Mouse (Mus musculus): ENCODE measurements around the gene Rhof. TPM values are rescaled to one million over a fixed set of nuclear protein-coding genes. Genes with fewer than 3 reads are reported as not detected.

The Rhof gene
- polyA plus RNA-seq, 1 experiment from 2014 or later = 6.8 TPM

DNA sequence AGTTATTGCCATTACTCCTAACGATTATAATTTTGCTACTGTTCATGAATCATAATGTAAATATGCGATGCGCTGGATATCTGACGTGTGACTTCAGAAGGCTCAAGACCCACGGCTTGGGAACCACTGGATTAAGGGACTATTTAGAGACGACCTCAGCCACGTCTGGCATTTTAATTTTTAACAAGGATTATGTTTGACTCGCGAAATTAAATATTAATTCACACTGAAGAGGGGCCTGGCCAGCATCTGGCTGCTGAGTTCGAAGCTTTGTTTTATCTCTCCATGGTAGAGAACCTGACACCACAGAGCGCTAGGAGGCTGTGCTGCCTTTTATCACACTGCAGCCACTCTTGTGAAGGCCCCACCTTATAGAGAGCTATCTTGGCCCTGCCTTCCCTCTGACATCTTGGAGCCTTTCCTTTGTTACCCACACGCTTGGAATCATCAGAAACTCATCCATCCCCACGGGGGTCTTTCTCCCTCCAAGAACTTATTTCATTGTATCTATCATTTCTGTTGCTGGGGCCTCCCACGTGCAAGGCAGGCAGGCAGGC lies 39.3 kb downstream of the Rhof start:
- Histone ChIP-seq H3K4me1 (ENCODE audit: control insufficient read depth, insufficient read depth, low read length) (no peaks in the 10 kb centered on the region), H3K9ac (ENCODE audit: low read length) (no peak overlapping the region), H3K27ac (ENCODE audit: low read depth, low read length) (no peak overlapping the region), H3K9me3 (replicated peaks; ENCODE audit: control insufficient read depth, low read length) (no peaks in the 10 kb centered on the region), H3K27me3 (replicated peaks; ENCODE audit: control insufficient read depth, insufficient read depth, low read length) (no peaks in the 10 kb centered on the region), H3K4me2 (ENCODE audit: low read length) (no peak overlapping the region), H3K4me3 (ENCODE audit: low read depth, low read length) (no peak overlapping the region), H3K36me3 (ENCODE audit: control insufficient read depth, insufficient read depth, low read length) (no peaks in the 10 kb centered on the region)
- DNase-seq (ENCODE audit: low spot score) (no peak), ATAC-seq (no peak)
- WGBS = 87% methylated on average over 14 of the region's 14 CpGs

DNA sequence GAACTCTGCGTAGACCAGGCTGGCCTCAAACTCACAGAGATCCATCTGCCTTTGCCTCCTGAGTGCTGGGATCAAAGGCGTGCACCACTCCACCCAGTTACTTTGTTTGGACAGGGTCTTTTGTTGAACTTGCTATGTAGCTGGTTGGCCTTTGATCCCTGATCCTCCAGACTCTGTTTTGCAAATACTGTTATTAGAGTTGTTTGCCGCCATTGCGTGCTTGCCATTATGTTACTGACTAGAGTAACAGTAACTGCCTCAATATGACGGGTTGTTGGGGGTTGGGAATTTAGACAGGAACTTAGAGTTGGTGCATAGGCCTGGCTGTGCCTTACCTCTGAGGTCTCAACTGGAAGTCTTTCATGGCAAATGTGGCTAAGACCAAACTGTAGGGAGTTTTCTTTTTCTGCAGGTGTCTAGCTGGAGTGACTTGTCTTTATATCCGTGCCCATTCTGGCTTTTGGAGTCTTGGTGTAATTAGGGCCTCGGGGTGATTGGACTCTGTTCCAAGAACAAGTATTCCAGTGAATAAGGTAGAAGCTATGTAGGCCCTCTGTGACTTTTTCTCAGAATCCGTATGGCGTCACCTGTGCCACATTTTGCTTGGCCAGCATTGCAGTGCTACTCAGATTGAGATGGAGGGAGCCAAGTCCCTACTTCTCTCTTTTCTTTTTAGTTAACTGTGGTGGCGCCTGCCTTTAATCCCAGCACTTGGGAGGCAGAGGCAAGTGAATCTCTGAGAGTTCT lies 41.8 kb downstream of the Rhof start:
- Histone ChIP-seq H3K9ac (ENCODE audit: low read length) (no peak overlapping the region), H3K4me1 (ENCODE audit: control insufficient read depth, insufficient read depth, low read length) (no peaks in the 10 kb centered on the region), H3K27me3 (replicated peaks; ENCODE audit: control insufficient read depth, insufficient read depth, low read length) (no peaks in the 10 kb centered on the region), H3K27ac (ENCODE audit: low read depth, low read length) (no peak overlapping the region), H3K36me3 (ENCODE audit: control insufficient read depth, insufficient read depth, low read length) (no peaks in the 10 kb centered on the region), H3K4me3 (ENCODE audit: low read depth, low read length) (no peak overlapping the region), H3K4me2 (ENCODE audit: low read length) (no peak overlapping the region), H3K9me3 (replicated peaks; ENCODE audit: control insufficient read depth, low read length) (no peaks in the 10 kb centered on the region)
- 90% methylated on average over 10 of the region's 10 CpGs for WGBS
- DNase-seq (ENCODE audit: low spot score) = no peak
- no peak for ATAC-seq

DNA sequence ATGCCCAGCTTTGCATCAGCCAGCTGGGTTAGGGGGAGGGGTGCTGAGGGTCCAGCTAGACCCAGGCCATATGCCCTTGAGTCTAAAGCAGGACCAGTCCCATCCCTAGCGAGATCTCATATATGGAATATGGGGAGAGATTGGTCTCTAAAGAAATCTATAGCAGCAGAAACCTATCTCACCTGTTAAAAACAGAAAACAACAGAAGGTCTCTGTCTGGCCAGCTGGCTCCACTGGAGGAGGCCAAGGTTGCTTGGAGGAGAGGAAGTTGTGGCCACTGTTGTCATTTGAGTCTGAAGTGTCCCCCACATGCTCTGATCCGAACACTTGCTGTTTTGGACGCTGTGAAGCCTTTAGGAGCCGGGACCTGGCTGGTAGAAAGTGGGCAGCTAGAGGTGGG lies 43.7 kb downstream of the Rhof start:
- ATAC-seq = no peak
- no peaks in the 10 kb centered on the region for H3K4me1 ChIP-seq (ENCODE audit: control insufficient read depth, insufficient read depth, low read length)
- H3K4me2 ChIP-seq (ENCODE audit: low read length) = no peak overlapping the region
- H3K27me3 ChIP-seq (replicated peaks; ENCODE audit: control insufficient read depth, insufficient read depth, low read length) = no peaks in the 10 kb centered on the region
- no peaks in the 10 kb centered on the region for H3K36me3 ChIP-seq (ENCODE audit: control insufficient read depth, insufficient read depth, low read length)
- no peak overlapping the region for H3K27ac ChIP-seq (ENCODE audit: low read depth, low read length)
- no peak overlapping the region for H3K4me3 ChIP-seq (ENCODE audit: low read depth, low read length)
- H3K9ac ChIP-seq (ENCODE audit: low read length) = no peak overlapping the region
- DNase-seq (ENCODE audit: low spot score) = no peak
- 94% methylated on average over 4 of the region's 4 CpGs for WGBS
- no peaks in the 10 kb centered on the region for H3K9me3 ChIP-seq (replicated peaks; ENCODE audit: control insufficient read depth, low read length)

DNA sequence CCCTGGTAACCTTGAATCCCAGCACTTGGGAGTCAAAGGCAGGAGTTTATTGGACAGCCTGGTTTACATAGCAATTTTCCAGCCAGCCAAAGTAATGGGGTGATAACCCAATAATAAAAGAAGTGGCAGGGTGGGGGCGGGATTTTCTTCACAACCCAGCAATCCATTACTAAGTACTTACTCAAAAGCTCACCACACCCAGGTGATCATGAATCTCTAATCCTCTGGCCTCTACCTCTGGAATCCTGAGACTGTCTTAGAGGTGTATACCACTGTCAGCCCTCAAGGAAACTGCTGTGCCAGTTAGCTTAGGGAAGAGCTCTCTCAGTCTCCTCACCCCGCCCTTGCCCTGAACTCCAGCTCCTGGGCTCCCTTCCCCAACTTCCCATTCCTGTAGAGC lies 46.0 kb downstream of the Rhof start:
- 79% methylated on average over 2 of the region's 2 CpGs for WGBS
- H3K4me2 ChIP-seq (ENCODE audit: low read length) = no peak overlapping the region
- no peak for DNase-seq (ENCODE audit: low spot score)

DNA sequence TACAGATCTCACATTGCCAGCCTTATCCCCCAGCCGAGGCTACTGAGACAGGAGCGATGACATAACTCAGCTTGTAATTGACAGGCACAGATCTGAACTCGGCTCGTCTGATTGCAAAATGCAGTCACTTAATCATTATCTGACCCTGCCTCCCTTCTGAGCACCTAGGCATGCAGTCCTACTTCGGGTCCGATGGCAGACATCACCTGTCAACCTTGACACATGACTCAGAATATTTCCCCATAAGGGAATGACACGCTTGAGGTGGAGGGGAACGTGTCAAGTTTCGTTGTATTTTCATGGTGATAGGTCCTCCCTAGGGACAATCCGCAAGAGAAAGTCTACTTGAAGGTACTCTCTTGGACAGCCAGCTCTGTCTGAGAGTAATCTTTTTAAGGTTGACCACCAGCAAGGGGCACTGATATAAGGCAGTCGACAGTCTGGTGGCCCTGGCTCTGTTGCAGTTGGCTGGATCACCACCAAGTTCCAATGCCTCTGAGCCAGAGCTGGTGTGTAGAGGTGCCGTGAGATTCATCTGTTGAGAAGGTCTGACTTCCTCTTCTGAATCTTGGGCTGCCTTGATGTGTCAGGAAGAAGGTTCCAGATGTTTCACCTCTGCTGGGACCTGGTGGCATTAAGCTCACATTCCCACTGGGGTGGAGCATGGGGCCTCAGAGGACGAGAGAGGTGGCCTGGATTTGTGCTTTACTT lies 49.0 kb downstream of the Rhof start:
- Histone ChIP-seq H3K27me3 (replicated peaks; ENCODE audit: control insufficient read depth, insufficient read depth, low read length) (no peaks in the 10 kb centered on the region), H3K36me3 (ENCODE audit: control insufficient read depth, insufficient read depth, low read length) (no peaks in the 10 kb centered on the region), H3K4me1 (ENCODE audit: control insufficient read depth, insufficient read depth, low read length) (no peaks in the 10 kb centered on the region), H3K9ac (ENCODE audit: low read length) (no peak overlapping the region), H3K4me3 (ENCODE audit: low read depth, low read length) (no peak overlapping the region), H3K27ac (ENCODE audit: low read depth, low read length) (no peak overlapping the region), H3K4me2 (ENCODE audit: low read length) (no peak overlapping the region), H3K9me3 (replicated peaks; ENCODE audit: control insufficient read depth, low read length) (no peaks in the 10 kb centered on the region)
- 80% methylated on average over 13 of the region's 13 CpGs for WGBS
- DNase-seq (ENCODE audit: low spot score) (no peak), ATAC-seq (no peak)

More for the DNA sequence above, 46.0 kb downstream of the Rhof start:
- H3K9me3 ChIP-seq (replicated peaks; ENCODE audit: control insufficient read depth, low read length) = no peaks in the 10 kb centered on the region
- no peaks in the 10 kb centered on the region for H3K4me1 ChIP-seq (ENCODE audit: control insufficient read depth, insufficient read depth, low read length)
- H3K36me3 ChIP-seq (ENCODE audit: control insufficient read depth, insufficient read depth, low read length) = no peaks in the 10 kb centered on the region
- no peak overlapping the region for H3K27ac ChIP-seq (ENCODE audit: low read depth, low read length)
- no peaks in the 10 kb centered on the region for H3K27me3 ChIP-seq (replicated peaks; ENCODE audit: control insufficient read depth, insufficient read depth, low read length)
- H3K9ac ChIP-seq (ENCODE audit: low read length) = no peak overlapping the region
- ATAC-seq = no peak
- no peak overlapping the region for H3K4me3 ChIP-seq (ENCODE audit: low read depth, low read length)

DNA sequence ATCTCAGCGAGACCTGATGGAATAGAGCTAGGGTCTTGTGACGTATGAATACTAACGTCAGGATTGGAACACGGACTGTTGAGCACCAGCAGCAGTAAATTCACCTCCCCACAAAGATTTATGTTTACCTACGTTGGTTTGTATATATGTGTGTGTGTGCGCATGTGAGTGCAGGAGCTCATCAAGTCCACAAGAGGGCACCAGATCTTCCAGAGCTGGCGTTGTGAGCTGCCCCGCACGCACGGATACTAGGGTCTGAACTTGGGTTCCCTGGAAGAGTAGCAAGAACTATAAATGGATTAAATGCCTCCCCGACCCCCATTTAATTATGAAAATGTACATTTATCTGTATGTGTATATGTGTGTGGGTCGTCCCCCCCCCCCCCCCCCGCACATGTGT lies 52.0 kb downstream of the Rhof start:
- DNase-seq (ENCODE audit: low spot score) = no peak
- Histone ChIP-seq H3K9me3 (replicated peaks; ENCODE audit: control insufficient read depth, low read length) (no peaks in the 10 kb centered on the region), H3K36me3 (ENCODE audit: control insufficient read depth, insufficient read depth, low read length) (no peaks in the 10 kb centered on the region), H3K27ac (ENCODE audit: low read depth, low read length) (no peak overlapping the region), H3K4me2 (ENCODE audit: low read length) (no peak overlapping the region), H3K4me3 (ENCODE audit: low read depth, low read length) (no peak overlapping the region), H3K9ac (ENCODE audit: low read length) (no peak overlapping the region), H3K27me3 (replicated peaks; ENCODE audit: control insufficient read depth, insufficient read depth, low read length) (no peaks in the 10 kb centered on the region), H3K4me1 (ENCODE audit: control insufficient read depth, insufficient read depth, low read length) (peaks cover 16% of the 10 kb centered on the region)
- ATAC-seq = no peak
- WGBS = 97% methylated on average over 12 of the region's 13 CpGs

DNA sequence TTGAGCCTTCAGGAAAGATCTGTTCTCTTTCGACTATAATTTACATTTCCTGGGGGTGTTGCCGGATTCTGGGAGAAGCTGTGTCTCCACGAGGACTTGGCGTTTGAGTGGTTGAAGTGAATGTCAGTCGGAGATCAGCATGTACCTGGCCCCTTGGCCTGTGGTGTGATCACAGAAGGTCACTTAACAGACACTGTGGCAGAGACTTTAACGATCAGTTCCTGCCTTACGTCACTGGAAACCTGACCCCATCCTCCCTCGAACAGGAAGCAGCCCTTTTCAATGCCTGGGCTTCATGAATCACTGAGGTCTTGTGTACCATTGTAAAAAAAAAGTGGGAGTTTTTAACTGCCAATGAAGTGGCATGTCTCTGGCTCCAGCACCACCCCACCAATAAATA lies 52.5 kb downstream of the Rhof start:
- no peak for DNase-seq (ENCODE audit: low spot score)
- Histone ChIP-seq H3K9ac (ENCODE audit: low read length) (no peak overlapping the region), H3K9me3 (replicated peaks; ENCODE audit: control insufficient read depth, low read length) (no peaks in the 10 kb centered on the region), H3K36me3 (ENCODE audit: control insufficient read depth, insufficient read depth, low read length) (no peaks in the 10 kb centered on the region), H3K4me1 (ENCODE audit: control insufficient read depth, insufficient read depth, low read length) (peaks cover 16% of the 10 kb centered on the region), H3K4me3 (ENCODE audit: low read depth, low read length) (no peak overlapping the region), H3K27me3 (replicated peaks; ENCODE audit: control insufficient read depth, insufficient read depth, low read length) (no peaks in the 10 kb centered on the region), H3K27ac (ENCODE audit: low read depth, low read length) (no peak overlapping the region), H3K4me2 (ENCODE audit: low read length) (no peak overlapping the region)
- no peak for ATAC-seq
- 92% methylated on average over 8 of the region's 8 CpGs for WGBS

DNA sequence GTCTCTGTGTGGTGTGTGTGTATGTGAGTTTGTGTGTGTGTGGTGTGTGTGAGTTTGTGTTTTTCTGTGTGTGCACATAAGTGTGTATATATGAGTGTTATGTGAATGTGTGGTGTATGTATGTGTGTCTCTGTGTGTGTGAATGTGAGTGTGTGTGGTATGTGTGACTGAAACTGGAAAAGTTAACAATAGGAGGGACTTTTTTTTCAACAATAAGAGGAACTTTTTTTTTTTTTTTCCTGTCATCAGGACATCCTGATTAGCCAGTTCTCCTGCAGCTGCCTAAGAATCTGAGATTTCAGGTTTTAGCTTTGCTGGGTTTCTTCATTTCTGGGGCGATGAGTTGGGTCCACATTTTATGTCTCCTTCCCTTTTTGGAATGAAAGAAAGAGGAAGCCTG lies 52.9 kb downstream of the Rhof start:
- H3K9me3 ChIP-seq (replicated peaks; ENCODE audit: control insufficient read depth, low read length) = no peaks in the 10 kb centered on the region
- ATAC-seq = no peak
- no peak overlapping the region for H3K9ac ChIP-seq (ENCODE audit: low read length)

More for the DNA sequence above, 52.9 kb downstream of the Rhof start:
- peaks cover 16% of the 10 kb centered on the region for H3K4me1 ChIP-seq (ENCODE audit: control insufficient read depth, insufficient read depth, low read length)
- no peak overlapping the region for H3K4me2 ChIP-seq (ENCODE audit: low read length)
- H3K27me3 ChIP-seq (replicated peaks; ENCODE audit: control insufficient read depth, insufficient read depth, low read length) = no peaks in the 10 kb centered on the region
- 77% methylated on average over 1 of the region's 1 CpGs for WGBS
- no peaks in the 10 kb centered on the region for H3K36me3 ChIP-seq (ENCODE audit: control insufficient read depth, insufficient read depth, low read length)
- no peak for DNase-seq (ENCODE audit: low spot score)
- H3K27ac ChIP-seq (ENCODE audit: low read depth, low read length) = no peak overlapping the region
- no peak overlapping the region for H3K4me3 ChIP-seq (ENCODE audit: low read depth, low read length)
